Mouse (Mus musculus) midbrain, embryonic 11.5 days (tissue): ENCODE measurements around the gene Zfp771. TPM values are rescaled to one million over a fixed set of nuclear protein-coding genes. Genes with fewer than 3 reads are reported as not detected.
A peak's percentile ranks its signal among the peaks of the same experiment; 100 is the strongest.

Experiments
- ATAC-seq: fragments of 200-750 bp; cut with Nextera tagmentation; 2 replicates; pipeline ENCODE4 v1.8.0; 2017; ENCODE audit warnings: moderate TSS enrichment, moderate library complexity; ENCODE audit not compliant: low FRiP score
- DNase-seq: peaks from one replicate; pipeline ENCODE4 v3.0.0; 2015; ENCODE audit warnings: low spot score; ENCODE audit errors: missing footprints
- H3K27ac ChIP-seq: fragments of 300-500 bp; sonication (generic); 2 replicates; pipeline ENCODE4 v1.5.1; 2014; ENCODE audit warnings: low read depth, low read length
- H3K27me3 ChIP-seq: fragments of 300-500 bp; sonication (generic); 2 replicates; pipeline ENCODE4 v1.6.1; 2014; ENCODE audit warnings: mild to moderate bottlenecking, low read length, moderate library complexity, mixed read lengths; ENCODE audit not compliant: control insufficient read depth, insufficient read depth
- H3K36me3 ChIP-seq: fragments of 300-500 bp; sonication (generic); 2 replicates; pipeline ENCODE4 v1.6.1; 2014; ENCODE audit warnings: mild to moderate bottlenecking, low read length, moderate library complexity, mixed read lengths; ENCODE audit not compliant: control insufficient read depth, insufficient read depth
- H3K4me1 ChIP-seq: fragments of 300-500 bp; sonication (generic); 2 replicates; pipeline ENCODE4 v1.6.1; 2014; ENCODE audit warnings: low read length; ENCODE audit not compliant: control insufficient read depth, insufficient read depth
- H3K4me2 ChIP-seq: fragments of 300-500 bp; sonication (generic); 2 replicates; pipeline ENCODE4 v1.6.1; 2014; ENCODE audit warnings: mild to moderate bottlenecking, moderate library complexity
- H3K4me3 ChIP-seq: fragments of 300-500 bp; sonication (generic); 2 replicates; pipeline ENCODE4 v1.5.1; 2014; ENCODE audit warnings: low read depth, low read length
- H3K9ac ChIP-seq: fragments of 300-500 bp; sonication (generic); 2 replicates; pipeline ENCODE4 v1.6.1; 2014; ENCODE audit warnings: low read length
- H3K9me3 ChIP-seq: fragments of 300-500 bp; sonication (generic); 2 replicates; pipeline ENCODE4 v1.6.1; 2016; ENCODE audit warnings: low read length; ENCODE audit not compliant: control insufficient read depth
- whole genome bisulfite sequencing: fragments of 180-500 bp; shearing (Covaris S2); extraction: QIAGEN DNeasy Blood & Tissue Kit; methylation state at CpG from one replicate; pipeline ENCODE4 v1.1.7; 2014; 5-methylcytosine and 5-hydroxymethylcytosine counted together
- polyA plus RNA-seq: library from polyadenylated mRNA; unstranded; fragments of >200 nt; fragmentation: Nextera tagmentation; extraction: Ambion mirVana; gene quantifications from 2 replicates; pipeline ENCODE4 v1.2.1, GENCODE M21; 2014

The Zfp771 gene
- polyA plus RNA-seq: 49.3 and 54.0 TPM in 2 replicates

DNA sequence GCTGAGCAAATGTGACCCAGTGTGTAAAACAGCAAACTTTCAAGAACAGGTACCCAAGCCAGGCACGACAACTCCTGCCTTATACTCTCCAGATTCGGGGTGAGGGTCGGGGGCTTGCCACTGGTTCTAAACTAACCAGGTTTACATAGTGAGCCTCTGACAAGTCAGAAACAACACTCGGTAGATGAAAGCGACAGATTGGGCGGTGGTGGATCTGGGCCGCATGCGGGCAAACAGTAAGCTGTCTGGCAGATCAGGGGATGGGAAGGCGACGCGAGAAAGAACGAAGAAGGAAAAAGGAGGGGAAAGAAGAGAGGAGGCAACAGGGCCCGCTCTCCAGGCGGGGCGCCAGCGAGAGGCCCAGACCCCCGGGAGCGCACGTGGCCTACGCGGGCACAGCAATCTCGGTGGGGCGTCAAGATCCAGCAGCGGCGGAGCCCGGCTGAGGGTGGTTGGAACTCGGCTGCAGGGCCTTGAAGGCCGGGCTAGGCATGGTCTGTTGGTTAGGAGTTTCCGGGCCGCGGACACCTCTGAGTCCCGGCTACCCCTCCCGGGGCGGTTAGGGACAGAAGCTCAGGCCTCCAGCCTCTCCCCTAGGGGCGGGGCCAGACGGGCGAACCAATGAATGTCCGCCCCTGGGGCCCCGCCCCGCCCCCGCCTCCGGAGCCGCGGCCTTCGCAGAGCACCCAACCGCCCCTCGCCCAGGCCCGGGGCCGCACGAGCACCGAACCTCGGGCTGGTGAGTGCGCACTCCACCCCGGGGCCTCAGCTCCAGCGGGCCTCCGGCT, at the start of gene Zfp771:
Zfp771 (plus strand) TSS at position 405 of the 788 bp plus-strand sequence.
- peaks cover 17% of the 10 kb centered on the region for H3K4me1 ChIP-seq
- peak within 1 kb of the TSS; percentile 81 for H3K4me3 ChIP-seq
- DNase-seq: peak; percentile 99
- H3K4me2 ChIP-seq: peak within 1 kb of the TSS; percentile 80
- H3K9ac ChIP-seq: peak within 1 kb of the TSS; percentile 89
- H3K27me3 ChIP-seq: no peaks in the 10 kb centered on the region
- WGBS: under 1% methylated on average over 54 of the region's 56 CpGs
- peak; percentile 97 for ATAC-seq
- no peaks in the 10 kb centered on the region for H3K9me3 ChIP-seq
- H3K36me3 ChIP-seq: peaks cover 3% of the 10 kb centered on the region; the same call in 1 of the 2 replicates
- H3K27ac ChIP-seq: peak within 1 kb of the TSS; percentile 74

DNA sequence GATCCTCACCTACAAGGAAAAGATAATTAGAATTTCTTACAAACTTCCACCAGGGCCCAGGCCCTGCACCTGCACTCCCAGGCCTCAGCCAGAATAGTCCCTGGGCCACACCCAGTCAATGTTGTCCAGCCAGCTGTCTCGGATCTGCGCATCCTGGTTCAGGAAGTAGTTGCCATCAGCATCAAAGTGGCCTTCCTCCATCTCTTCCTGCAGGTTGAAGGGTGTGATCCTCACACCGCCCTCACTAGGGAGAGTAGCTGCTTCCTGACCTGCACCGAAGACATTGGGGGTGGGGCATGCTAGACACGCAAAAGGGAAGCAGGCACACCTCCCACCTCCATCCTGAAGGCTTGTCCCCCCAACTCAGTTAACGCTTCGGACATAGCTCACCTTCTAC, 49.4 kb upstream of the Zfp771 start:
- WGBS: 83% methylated on average over 7 of the region's 7 CpGs
- DNase-seq: no peak
- Histone ChIP-seq H3K4me3 (peak overlapping the region; percentile 85), H3K9ac (peak overlapping the region; percentile 85), H3K4me1 (peaks cover 15% of the 10 kb centered on the region), H3K27me3 (no peaks in the 10 kb centered on the region), H3K4me2 (peak overlapping the region; percentile 86), H3K27ac (no peak overlapping the region), H3K36me3 (peaks cover 40% of the 10 kb centered on the region), H3K9me3 (no peaks in the 10 kb centered on the region)
- no peak for ATAC-seq

DNA sequence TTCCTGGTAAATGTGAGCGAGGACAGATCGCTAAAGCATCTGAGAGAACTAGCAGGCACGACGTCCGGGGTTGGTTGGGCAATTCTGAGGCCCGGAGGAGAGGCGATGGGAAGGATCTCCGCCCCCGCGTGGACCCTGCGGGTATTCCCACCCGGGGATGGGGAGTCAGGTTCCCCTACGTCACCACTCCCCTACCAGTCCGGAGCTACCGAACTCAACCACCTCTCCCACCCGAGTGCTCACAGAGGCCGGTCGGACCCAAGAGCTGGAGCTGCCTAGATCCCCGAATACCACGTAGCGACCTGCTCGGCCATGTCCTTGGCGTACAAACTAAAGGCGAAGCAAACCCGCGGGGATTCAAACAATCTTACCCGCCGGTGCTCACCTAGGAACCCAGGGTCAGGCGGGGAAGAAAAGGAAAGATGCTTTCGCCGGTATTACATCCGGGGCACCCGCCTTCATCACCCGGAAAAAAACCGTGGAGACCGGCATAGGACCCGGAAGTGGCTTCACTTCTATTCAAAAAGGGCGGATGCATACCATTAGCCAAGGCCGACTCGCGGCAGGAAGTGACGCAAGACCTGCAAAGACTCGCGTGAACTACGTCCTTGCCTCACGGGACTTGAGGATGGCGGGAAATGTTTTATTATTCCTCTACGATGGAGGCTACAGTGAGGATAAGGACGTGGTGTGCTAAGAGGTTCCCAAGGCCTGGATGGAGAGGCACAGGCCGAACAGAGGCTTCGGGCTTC, 48.4 kb upstream of the Zfp771 start, which contains the start of gene Cd2bp2:
Cd2bp2 (minus strand) TSS at position 507 of the 752 bp plus-strand sequence.
- ATAC-seq: peak; percentile 97
- H3K27ac ChIP-seq: peak within 1 kb of the TSS; percentile 76
- H3K27me3 ChIP-seq: no peaks in the 10 kb centered on the region
- DNase-seq: peak; percentile 99
- H3K9me3 ChIP-seq: no peaks in the 10 kb centered on the region
- H3K36me3 ChIP-seq: peaks cover 40% of the 10 kb centered on the region
- H3K4me1 ChIP-seq: peaks cover 15% of the 10 kb centered on the region
- peak within 1 kb of the TSS; percentile 86 for H3K4me2 ChIP-seq
- peak within 1 kb of the TSS; percentile 85 for H3K9ac ChIP-seq
- peak within 1 kb of the TSS; percentile 85 for H3K4me3 ChIP-seq
- under 1% methylated on average over 51 of the region's 51 CpGs for WGBS

DNA sequence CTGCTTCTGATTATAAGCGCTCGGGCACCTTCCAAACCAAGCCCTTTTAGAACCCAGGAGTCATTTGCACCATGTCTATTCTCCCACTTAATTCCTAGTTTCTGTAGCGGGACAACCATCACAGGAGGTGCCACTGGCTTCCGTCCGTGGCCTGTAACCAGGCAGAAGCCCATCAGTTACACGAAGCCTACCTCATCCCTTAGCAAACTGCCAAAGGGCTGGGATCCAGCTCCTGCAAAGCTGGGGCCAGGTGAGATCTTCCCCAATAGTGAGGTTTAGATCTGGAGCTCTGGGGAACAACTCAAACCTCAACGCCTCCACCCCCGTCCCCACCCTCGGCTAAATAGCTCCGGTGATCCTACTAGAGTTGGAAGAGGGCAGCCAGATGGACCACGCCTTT, 47.6 kb upstream of the Zfp771 start:
- peak overlapping the region; percentile 85 for H3K4me3 ChIP-seq
- H3K27me3 ChIP-seq: no peaks in the 10 kb centered on the region
- 62% methylated on average over 11 of the region's 11 CpGs for WGBS

DNA sequence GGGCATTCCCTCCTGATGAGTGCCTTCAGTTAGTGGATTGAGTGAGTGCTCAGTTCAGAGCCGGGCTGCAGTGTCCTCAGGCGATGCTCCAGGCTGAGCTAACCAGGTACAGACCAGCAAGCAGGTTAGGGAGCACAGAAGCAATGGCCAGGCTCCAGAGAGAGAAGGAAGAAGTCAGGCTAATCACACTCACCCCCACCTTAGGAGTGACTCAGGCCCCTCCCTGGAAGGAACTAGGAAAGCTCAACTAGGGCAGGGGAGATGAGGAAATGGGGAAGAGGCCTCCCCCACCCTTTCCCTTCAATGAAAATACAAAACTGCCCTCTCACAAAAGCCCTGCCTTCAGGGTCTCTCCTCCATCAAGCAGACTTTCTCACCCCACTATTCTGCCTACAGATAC, 37.5 kb upstream of the Zfp771 start:
- Histone ChIP-seq H3K36me3 (no peaks in the 10 kb centered on the region), H3K4me1 (peaks cover 10% of the 10 kb centered on the region), H3K9me3 (no peaks in the 10 kb centered on the region), H3K27me3 (no peaks in the 10 kb centered on the region), H3K4me2 (peak overlapping the region; percentile 82), H3K4me3 (peak overlapping the region; percentile 86), H3K9ac (peak overlapping the region; percentile 89), H3K27ac (no peak overlapping the region)
- ATAC-seq: no peak
- 69% methylated on average over 2 of the region's 2 CpGs for WGBS
- no peak for DNase-seq

More for the DNA sequence above, 47.6 kb upstream of the Zfp771 start:
- Histone ChIP-seq H3K36me3 (peaks cover 40% of the 10 kb centered on the region), H3K4me1 (peaks cover 15% of the 10 kb centered on the region), H3K9ac (peak overlapping the region; percentile 76), H3K9me3 (no peaks in the 10 kb centered on the region), H3K4me2 (peak overlapping the region; percentile 57), H3K27ac (peak overlapping the region; percentile 37)
- ATAC-seq (0 out of 2 replicates have a peak, but pooled peaks have one; percentile 1), DNase-seq (no peak)

DNA sequence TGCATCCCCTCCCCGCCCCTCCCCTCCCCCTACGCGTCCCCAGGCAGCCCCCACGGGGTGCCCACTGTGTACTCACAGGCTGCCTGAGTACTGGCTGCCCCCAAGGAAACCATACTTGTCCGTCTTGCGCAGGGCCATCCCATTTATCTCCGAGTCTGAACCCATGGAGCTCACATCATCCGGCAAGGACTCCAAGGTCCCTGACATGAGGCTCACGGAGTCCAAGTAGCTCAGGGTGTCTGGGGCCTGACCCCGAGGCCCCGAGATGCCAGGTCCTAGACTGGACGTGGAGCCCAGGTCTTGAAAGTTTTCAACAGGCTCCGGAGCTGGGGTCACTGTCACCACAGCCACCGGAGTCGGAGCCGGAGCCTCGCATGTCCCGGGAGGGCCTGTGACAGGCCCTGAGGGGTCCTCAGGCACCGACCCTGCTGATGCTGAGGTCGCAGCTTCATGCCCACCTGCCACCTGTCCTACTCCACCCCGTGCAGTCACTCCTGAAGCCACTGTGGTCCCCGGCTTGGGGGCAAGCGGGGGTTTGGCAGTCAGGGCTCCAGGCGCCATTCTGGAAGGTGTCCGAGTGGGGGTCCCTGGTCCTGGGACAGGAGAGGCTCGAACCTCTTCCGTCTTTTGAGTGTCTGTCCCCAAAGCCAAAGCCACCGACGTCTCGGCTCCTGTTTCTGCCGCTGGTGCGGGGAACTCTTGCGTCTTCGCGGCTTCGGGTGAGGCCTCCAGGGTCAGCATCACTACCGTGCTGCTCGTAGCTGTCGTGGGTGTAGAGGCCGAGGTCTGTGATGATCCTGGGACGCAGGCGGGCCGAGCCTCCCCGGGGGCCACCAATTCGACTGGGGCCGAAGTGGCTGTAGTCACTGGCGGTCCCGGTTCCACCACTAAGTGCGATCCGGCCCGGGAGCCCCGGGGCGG, 36.4 kb upstream of the Zfp771 start:
- peak; percentile 29; the same call in 1 of the 2 replicates for ATAC-seq

DNA sequence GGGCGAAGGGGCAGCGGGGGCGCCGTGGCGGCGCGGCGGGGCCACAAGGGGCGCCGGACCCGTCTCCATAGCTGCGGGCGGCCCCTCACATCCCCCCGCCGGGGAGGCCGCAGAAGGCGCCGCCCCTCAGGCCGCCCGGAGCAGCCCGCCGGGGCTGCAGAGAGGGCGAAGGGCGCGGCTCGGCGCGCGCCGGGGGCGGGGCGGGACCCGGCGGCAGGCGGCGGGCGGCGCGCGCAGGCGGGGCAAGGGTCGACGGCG, 35.9 kb upstream of the Zfp771 start, which contains the start of gene Tbc1d10b:
Tbc1d10b (minus strand) TSS at position 174 of the 258 bp plus-strand sequence.
- H3K9me3 ChIP-seq: no peaks in the 10 kb centered on the region
- H3K9ac ChIP-seq: peak within 1 kb of the TSS; percentile 89
- peaks cover 10% of the 10 kb centered on the region for H3K4me1 ChIP-seq
- H3K4me2 ChIP-seq: peak within 1 kb of the TSS; percentile 82
- ATAC-seq (peak; percentile 71), DNase-seq (no peak)
- no peaks in the 10 kb centered on the region for H3K36me3 ChIP-seq
- no peaks in the 10 kb centered on the region for H3K27me3 ChIP-seq
- 0% methylated on average over 13 of the region's 44 CpGs for WGBS
- H3K4me3 ChIP-seq: peak within 1 kb of the TSS; percentile 86
- peak within 1 kb of the TSS; percentile 75 for H3K27ac ChIP-seq

More for the DNA sequence above, 36.4 kb upstream of the Zfp771 start:
- H3K27ac ChIP-seq: peak overlapping the region; percentile 75
- WGBS: under 1% methylated on average over 50 of the region's 53 CpGs
- H3K9ac ChIP-seq: peak overlapping the region; percentile 89
- H3K4me3 ChIP-seq: peak overlapping the region; percentile 86
- peak overlapping the region; percentile 82 for H3K4me2 ChIP-seq
- H3K4me1 ChIP-seq: peaks cover 10% of the 10 kb centered on the region
- DNase-seq: peak; percentile 93
- H3K27me3 ChIP-seq: no peaks in the 10 kb centered on the region
- H3K36me3 ChIP-seq: no peaks in the 10 kb centered on the region
- H3K9me3 ChIP-seq: no peaks in the 10 kb centered on the region
